Mouse (Mus musculus) naive thymus-derived CD4-positive, alpha-beta T cell, adult 5 months (primary cell): ENCODE measurements around the gene 1700001K19Rik. TPM values are rescaled to one million over a fixed set of nuclear protein-coding genes. Genes with fewer than 3 reads are reported as not detected.

Experiments used
- polyA plus RNA-seq: library from polyadenylated mRNA; unstranded; fragments of 100-300 nt; shearing (Covaris generic); gene quantifications from one replicate; pipeline ENCODE4 v1.2.1, GENCODE M21; 2017

The 1700001K19Rik gene
- not detected for polyA plus RNA-seq

GRCm38 (mm10) chr12:110682561-110683299 is at the start of gene 1700001K19Rik:
Gene 1700001K19Rik (minus strand): TSS chr12:110682619.

GRCm38 (mm10) chr12:110702556-110702955 is 20.1 kb upstream of the 1700001K19Rik start, which contains the start of gene Hsp90aa1:
Gene Hsp90aa1 (minus strand): TSS chr12:110702728.

Other genes starting within 250 kb of the 1700001K19Rik start
- gene Ppp2r5c, start 235.5 kb downstream of the 1700001K19Rik start, polyA plus RNA-seq, result 174 TPM
- gene Dync1h1, start 81.2 kb downstream of the 1700001K19Rik start, polyA plus RNA-seq, result 35.3 TPM
- gene Hsp90aa1, start 20.1 kb upstream of the 1700001K19Rik start, polyA plus RNA-seq, result 730 TPM
- gene Wdr20, start 55.3 kb upstream of the 1700001K19Rik start, polyA plus RNA-seq, result 107 TPM
- gene Mok, start 158.3 kb upstream of the 1700001K19Rik start, polyA plus RNA-seq, result not detected
- 1.4 TPM for gene Zfp839, start 167.6 kb upstream of the 1700001K19Rik start, polyA plus RNA-seq
- 26.7 TPM for gene Cinp, start 206.5 kb upstream of the 1700001K19Rik start, polyA plus RNA-seq
- 3.2 TPM for gene Tecpr2, start 206.6 kb upstream of the 1700001K19Rik start, polyA plus RNA-seq